Mouse (Mus musculus) kidney, postnatal 25 days (tissue): ENCODE measurements around the gene Ceacam14.

ENCODE experiments used
- DNase-seq, 2 experiments: peaks; one replicate each; pipeline ENCODE4 v3.0.0; 2021; ENCODE audit warnings: mixed read lengths in 2 of 2

Gene Ceacam14

DNA sequence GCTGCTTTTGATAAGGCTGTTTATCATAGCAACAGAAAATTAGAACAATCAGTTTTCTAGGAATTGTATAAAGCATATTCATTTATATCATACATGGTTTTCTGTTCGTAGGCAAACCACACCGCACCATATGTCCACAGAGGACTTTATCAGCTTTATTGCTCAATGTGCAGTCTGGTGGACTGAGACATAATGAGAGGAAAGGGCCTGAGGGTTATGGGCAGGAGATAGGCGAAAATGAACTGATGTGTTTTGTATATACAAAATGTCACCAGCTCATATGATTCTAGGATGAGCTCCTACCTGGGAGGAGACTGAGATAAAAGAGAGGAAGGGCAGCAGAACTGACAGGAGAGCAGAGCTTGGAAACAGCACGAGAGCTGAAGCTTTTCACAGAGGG, at the start of gene Ceacam14:
Gene Ceacam14 (plus strand): TSS at position 301 of the 400 bp plus-strand sequence.
- no peak for DNase-seq
